Mouse (Mus musculus) v-Abl transformed pro-B cells (cell line): ENCODE data around the gene Smg5.

Experiments
- in situ Hi-C, 2 experiments: fragments of 400-800 bp; cut with MboI; formaldehyde crosslinking; loops; one replicate each; pipeline ENCODE4 v1.15.1; 2025; ENCODE audit not compliant: unreplicated experiment in 2 of 2

Smg5 gene

GRCm38 (mm10) chr3:88384364-88384763 is 48.3 kb downstream of the Smg5 start, which contains the start of gene Bglap:
Gene Bglap (minus strand): TSS chr3:88384464.
- in situ Hi-C loops, result no loop called here

DNA sequence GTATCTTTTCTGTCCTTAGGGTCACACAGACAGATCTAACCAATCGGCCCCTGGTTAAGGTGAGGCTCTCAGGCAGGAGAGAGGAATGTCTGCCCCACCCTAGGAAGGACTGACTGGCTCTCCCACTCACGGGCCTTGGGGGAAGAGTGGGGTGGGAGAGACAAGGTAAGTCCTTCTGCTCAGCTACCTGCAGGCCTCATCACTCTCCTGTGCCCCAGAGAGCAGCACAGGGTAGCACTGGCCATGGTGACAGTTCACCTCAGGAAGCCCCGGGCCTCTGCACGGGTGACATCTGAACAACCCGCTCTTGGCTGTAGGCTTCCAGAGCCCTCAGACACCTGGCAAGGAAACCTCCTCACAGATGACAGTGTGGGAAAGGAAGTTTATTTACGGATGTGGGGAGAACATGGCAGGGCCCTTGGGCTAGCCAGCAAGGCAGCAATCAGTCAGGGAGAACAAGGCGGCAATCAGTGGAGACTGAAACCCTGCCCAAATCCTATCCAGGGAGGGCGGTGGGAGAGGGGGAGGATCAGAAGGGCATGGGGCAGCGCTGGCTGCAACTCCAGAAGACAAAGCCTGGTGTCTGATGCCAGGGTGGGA is 57.8 kb downstream of the Smg5 start:
- in situ Hi-C loops, result no loop called here

DNA sequence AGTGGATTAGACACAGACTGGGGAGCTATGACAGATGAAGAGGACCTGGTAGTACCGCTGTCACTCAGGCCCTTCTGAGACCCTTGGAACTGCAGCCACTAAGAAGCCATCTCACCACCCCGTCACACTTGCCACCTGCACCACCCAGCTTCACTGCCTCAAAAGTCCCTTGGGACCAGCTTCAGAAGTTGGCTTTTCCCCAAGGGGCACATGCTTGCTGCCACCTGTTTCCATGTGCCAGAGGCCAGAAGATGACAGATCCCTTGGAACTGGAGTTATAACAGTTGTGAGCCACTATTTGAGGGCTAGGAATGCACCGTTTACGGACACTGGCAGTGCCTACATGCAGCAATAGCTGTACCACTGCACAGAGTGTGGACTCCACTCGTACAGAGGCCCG is 59.2 kb downstream of the Smg5 start:
- in situ Hi-C loops, result no loop called here

GRCm38 (mm10) chr3:88395742-88396141 is 59.7 kb downstream of the Smg5 start:
- in situ Hi-C loops, result no loop called here

GRCm38 (mm10) chr3:88398666-88399065 is 62.6 kb downstream of the Smg5 start:
- in situ Hi-C loops, result no loop called here

- in situ Hi-C loops, result loop anchor here (5.0 to 10.0 kb wide), 2 partner anchors 46 to 49 kb away; no protein-coding TSS in a partner anchor
Observed at GRCm38 (mm10) chr3:88403522-88404230, 67.6 kb downstream of the Smg5 start.

GRCm38 (mm10) chr3:88407090-88407489 is 71.0 kb downstream of the Smg5 start:
- in situ Hi-C loops, result loop anchor here (5.0 to 10.0 kb wide), 5 partner anchors 52 to 115 kb away; no protein-coding TSS in a partner anchor

- in situ Hi-C loops, result loop anchor here (5.0 to 10.0 kb wide), 5 partner anchors 53 to 115 kb away; no protein-coding TSS in a partner anchor
Observed at GRCm38 (mm10) chr3:88407529-88407928, 71.5 kb downstream of the Smg5 start.

- in situ Hi-C loops, result loop anchor here (5.0 to 10.0 kb wide), 5 partner anchors 54 to 113 kb away; no protein-coding TSS in a partner anchor
Observed at GRCm38 (mm10) chr3:88408953-88409352, 72.9 kb downstream of the Smg5 start.

DNA sequence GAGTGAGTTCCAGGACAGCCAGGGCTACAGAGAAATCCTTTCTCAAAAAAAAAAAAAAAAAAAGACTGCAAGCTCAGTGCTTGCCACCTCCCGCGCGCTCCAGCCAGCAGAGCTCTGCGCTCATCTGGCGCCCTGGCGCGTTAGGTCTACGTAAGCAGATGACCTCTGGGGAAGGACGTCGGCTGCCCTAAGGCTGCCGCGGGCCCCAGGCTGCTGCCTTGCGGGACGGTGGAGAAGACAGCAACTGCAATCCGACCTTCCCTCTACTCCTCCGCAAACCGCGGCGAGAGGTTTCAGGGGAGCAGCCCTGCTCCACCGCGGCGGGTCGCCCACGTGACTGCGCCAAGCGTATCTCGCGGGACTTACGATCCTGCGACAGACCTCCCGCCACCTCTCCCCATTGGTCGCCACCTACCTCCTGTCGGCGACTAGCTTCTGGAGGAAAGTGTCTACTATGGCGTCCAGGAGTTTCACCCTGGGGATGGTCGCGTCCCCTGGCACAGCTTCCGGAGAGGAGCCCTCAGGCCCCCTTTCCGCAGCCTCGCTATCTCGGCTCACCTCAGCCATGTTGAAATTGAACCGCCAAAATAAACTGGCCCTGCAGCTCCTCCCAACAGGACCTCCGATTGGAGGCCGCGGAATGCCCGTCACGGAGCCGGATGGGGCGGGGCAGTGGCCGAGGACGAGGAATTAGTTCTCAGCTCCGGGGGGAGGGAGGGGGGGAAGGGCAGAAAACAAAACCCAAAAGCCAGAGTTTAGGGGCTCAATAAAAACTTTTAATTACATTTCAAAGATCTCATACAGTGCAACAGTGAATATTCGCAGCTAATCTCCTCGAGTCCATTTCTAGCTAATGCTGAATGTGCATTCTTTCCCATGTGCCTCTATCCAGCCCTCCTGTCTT is 73.9 kb downstream of the Smg5 start, which contains the start of gene Pmf1:
Gene Pmf1 (minus strand): TSS at position 591 of the 904 bp plus-strand sequence.
- in situ Hi-C loops, result loop anchor here (5.0 to 10.0 kb wide), 5 partner anchors 55 to 112 kb away; no protein-coding TSS in a partner anchor

DNA sequence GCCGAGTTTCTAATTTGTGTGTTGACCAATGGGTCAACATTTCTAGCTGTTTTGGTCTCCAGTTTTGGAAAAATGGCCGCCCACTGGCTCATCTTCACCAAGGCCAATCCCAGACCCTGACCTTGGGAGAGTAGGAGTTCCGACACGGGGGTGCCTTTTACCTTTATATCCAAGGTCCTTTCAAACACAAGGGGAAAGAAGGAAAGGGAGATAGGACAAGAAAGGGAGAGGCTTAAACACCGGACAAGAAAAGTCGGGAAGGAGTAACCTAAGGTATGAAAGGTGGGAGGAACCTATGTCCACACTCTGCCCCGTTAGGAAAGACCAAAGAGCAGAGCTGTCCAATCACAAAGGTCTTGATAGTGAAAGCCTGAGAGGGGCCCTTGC is 74.6 kb downstream of the Smg5 start:
- in situ Hi-C loops, result no loop called here

DNA sequence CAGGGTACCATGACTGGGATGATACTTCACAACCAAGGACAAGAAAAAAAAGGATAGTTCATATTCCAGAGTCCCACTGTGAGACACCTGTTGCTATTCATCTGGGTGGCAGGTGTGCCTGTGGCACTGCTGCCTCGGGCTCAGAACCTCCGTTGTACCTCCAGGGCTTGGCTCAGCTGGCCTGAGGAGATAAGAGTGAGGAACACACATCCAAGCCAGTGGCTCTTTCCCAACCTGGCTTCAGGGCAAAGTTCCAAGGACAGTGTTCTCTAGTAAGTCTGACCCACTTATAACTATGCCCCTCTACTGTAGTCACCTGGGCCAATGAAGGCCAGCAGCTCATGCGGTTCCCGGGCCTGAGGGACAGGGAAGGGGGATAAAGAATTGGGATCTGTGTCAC is 75.6 kb downstream of the Smg5 start:
- in situ Hi-C loops, result no loop called here
